Mouse (Mus musculus) lung, embryonic 16.5 days (tissue): ENCODE measurements around the gene Cenpf. TPM values are rescaled to one million over a fixed set of nuclear protein-coding genes. Genes with fewer than 3 reads are reported as not detected.

Experiments
- ATAC-seq: fragments of 200-750 bp; cut with Nextera tagmentation; 2 replicates; pipeline ENCODE4 v1.8.0; 2017; ENCODE audit warnings: low read depth, mild to moderate bottlenecking, moderate library complexity
- H3K27ac ChIP-seq: fragments of 300-500 bp; sonication (generic); 2 replicates; pipeline ENCODE4 v1.5.1; 2014; ENCODE audit warnings: mild to moderate bottlenecking, control low read depth, low read length
- H3K27me3 ChIP-seq: fragments of 300-500 bp; sonication (generic); 2 replicates; pipeline ENCODE4 v1.6.1; 2014; ENCODE audit warnings: low read depth, low read length, mixed read lengths; ENCODE audit not compliant: control insufficient read depth, insufficient read depth
- H3K36me3 ChIP-seq: fragments of 300-500 bp; sonication (generic); 2 replicates; pipeline ENCODE4 v1.6.1; 2014; ENCODE audit warnings: low read length; ENCODE audit not compliant: control insufficient read depth, insufficient read depth
- H3K4me1 ChIP-seq: fragments of 300-500 bp; sonication (generic); replicated peaks from 2 replicates; pipeline ENCODE4 v1.6.1; 2014; ENCODE audit warnings: low read length, mixed read lengths; ENCODE audit not compliant: control insufficient read depth, insufficient read depth
- H3K4me2 ChIP-seq: fragments of 300-500 bp; sonication (generic); 2 replicates; pipeline ENCODE4 v1.6.1; 2014; ENCODE audit warnings: low read depth, low read length, control low read depth
- H3K4me3 ChIP-seq: fragments of 300-500 bp; sonication (generic); 2 replicates; pipeline ENCODE4 v1.5.1; 2014; ENCODE audit warnings: mild to moderate bottlenecking, low read length, control low read depth
- H3K9ac ChIP-seq: fragments of 300-500 bp; sonication (generic); 2 replicates; pipeline ENCODE4 v1.6.1; 2014; ENCODE audit warnings: low read length, control low read depth
- H3K9me3 ChIP-seq: fragments of 300-500 bp; sonication (generic); 2 replicates; pipeline ENCODE4 v1.6.1; 2016; ENCODE audit warnings: low read length; ENCODE audit not compliant: control insufficient read depth
- WGBS: fragments of 180-500 bp; shearing (Covaris S2); extraction: QIAGEN DNeasy Blood & Tissue Kit; methylation state at CpG from one replicate; pipeline ENCODE4 v1.1.7; 2014; 5-methylcytosine and 5-hydroxymethylcytosine counted together
- polyA plus RNA-seq: library from polyadenylated mRNA; unstranded; fragments of >200 nt; fragmentation: Nextera tagmentation; extraction: Ambion mirVana; gene quantifications from 2 replicates; pipeline ENCODE4 v1.2.1, GENCODE M21; 2015

Cenpf gene
- polyA plus RNA-seq: 92.2 and 94.9 TPM in 2 replicates

DNA sequence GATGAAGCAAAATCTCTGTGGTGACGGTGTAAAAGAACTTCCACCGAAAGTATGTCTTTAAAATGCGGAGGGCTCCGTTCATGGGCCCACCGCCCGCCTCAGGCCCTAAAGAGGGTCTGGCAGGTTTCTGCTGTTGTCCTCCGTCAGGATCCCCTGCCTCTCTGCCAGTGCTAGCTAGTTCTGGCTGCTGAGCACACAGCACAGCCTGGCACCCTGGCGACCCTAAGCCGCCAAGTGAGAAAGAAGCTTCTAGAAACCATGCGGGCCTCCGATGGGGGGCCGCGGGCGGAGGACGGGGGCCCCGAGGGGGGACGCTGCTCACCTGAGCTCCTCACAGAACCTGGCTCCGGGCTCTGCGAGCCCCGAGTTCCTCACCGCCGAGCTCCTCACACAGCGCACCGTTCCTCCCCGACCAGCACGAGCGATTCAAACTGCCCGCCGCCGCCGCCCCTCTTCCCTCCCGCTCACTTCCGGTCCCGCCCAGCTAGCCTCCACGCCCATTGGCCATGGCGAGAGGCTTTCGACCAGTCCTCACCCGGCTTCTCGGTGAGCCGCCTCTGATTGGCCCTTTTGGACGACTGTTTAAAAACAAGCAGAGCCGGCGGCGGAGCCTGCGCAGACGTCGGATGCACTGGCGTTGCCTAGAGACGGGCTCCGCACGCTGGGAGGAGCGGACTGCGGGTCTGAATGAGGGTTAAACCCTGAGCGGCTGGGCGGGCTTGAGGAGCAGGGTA is at the start of gene Cenpf:
Gene Cenpf, minus strand, starts transcription at position 433 of the 734 bp plus-strand sequence.
- no peaks in the 10 kb centered on the region for H3K9me3 ChIP-seq
- ATAC-seq: peak; percentile 100
- WGBS: under 1% methylated on average over 44 of the region's 55 CpGs
- H3K4me3 ChIP-seq: peak within 1 kb of the TSS; percentile 71
- H3K9ac ChIP-seq: peak within 1 kb of the TSS; percentile 78
- H3K27me3 ChIP-seq: no peaks in the 10 kb centered on the region
- H3K27ac ChIP-seq: peak within 1 kb of the TSS; percentile 48
- H3K36me3 ChIP-seq: peaks cover 20% of the 10 kb centered on the region
- H3K4me1 ChIP-seq: peaks cover 16% of the 10 kb centered on the region
- H3K4me2 ChIP-seq: peak within 1 kb of the TSS; percentile 82

DNA sequence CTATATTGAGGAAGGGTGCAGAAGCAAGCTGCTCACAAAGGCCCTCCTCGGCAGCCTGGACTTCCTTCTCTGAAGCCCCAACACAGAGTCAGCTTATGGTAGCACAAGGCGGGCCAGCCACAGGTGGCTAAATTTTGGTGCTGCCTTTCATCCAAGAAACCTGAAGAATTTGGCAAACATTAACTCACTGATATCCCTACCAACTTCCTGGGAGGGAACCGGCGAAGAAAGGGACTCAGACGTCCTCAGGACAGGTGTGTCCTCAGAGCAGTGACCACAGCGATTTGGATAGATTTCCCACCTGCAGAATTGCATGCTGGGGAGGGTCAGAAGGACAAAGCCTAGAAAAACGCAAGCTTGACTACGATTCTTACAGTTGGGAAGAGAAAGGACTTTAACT is 44.3 kb upstream of the Cenpf start:
- Histone ChIP-seq H3K36me3 (no peaks in the 10 kb centered on the region), H3K9me3 (no peaks in the 10 kb centered on the region), H3K9ac (no peak overlapping the region), H3K27me3 (no peaks in the 10 kb centered on the region), H3K27ac (0 out of 2 replicates have a peak overlapping the region, but pooled peaks have one; percentile 19), H3K4me2 (no peak overlapping the region), H3K4me1 (peaks cover 24% of the 10 kb centered on the region), H3K4me3 (no peak overlapping the region)
- 44% methylated on average over 8 of the region's 8 CpGs for WGBS
- ATAC-seq: no peak

DNA sequence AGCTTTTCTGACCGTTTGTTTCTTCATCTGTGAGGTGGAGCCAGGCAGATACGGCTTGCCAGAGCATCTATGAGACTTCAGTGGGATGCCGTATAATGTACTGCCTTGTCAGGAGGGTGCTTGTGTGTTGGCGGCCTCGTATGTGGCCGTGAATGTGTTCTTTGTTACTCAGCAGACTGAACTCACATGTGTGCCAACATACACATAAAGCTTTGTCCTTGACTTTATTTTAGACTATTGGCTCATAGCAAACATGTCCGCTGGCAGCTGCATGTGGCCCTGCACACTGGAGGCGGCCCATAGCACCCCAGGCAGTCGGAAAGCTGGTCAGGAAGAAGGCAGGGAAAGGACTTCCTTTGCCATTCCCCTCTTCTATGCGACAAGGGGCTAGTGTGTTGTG is 43.8 kb upstream of the Cenpf start:
- Histone ChIP-seq H3K9ac (peak overlapping the region; percentile 3; the same call in 1 of the 2 replicates), H3K36me3 (no peaks in the 10 kb centered on the region), H3K4me3 (no peak overlapping the region), H3K27me3 (no peaks in the 10 kb centered on the region), H3K4me1 (peaks cover 27% of the 10 kb centered on the region), H3K9me3 (no peaks in the 10 kb centered on the region), H3K4me2 (no peak overlapping the region; the same call in 1 of the 2 replicates), H3K27ac (peak overlapping the region; percentile 19; the same call in 1 of the 2 replicates)
- WGBS: 54% methylated on average over 10 of the region's 10 CpGs
- no peak for ATAC-seq

DNA sequence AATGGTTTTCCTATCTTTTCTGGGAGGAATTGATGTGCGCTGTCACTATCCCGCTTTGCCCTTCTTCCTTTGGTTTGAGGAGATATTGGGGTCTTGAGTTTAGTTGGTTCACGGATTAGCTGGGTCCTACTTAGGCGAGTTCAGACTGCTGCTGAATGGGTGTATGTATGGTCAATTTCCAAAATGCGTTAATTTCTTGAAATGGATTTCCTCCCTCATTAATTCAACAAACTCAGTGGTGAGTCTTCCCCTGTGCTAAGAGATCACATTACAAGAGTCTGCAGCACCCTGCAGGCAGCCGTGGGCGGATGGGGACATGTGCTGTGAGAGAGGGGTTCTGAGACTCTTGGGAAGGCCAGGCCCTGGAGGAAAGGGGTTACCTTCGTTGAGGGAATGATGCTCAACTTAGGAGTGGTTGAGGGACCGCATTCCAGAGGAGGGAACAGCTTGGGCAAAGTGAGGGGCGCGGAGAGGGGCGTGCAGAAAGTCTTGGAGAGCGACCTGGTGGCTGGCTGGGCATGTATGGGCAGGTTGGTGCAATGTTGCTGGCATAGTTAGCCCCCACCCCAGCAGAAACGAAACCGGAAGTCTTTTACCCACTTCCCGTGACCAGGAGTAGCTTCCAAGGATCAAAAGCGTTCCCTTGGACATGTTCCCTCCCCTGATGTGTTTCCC is 41.4 kb upstream of the Cenpf start:
- peak overlapping the region; percentile 89 for H3K9ac ChIP-seq
- H3K27me3 ChIP-seq: no peaks in the 10 kb centered on the region
- no peaks in the 10 kb centered on the region for H3K36me3 ChIP-seq
- peak overlapping the region; percentile 82 for H3K4me3 ChIP-seq
- ATAC-seq: no peak
- peak overlapping the region; percentile 2; the same call in 1 of the 2 replicates for H3K27ac ChIP-seq
- H3K4me1 ChIP-seq: peaks cover 27% of the 10 kb centered on the region
- peak overlapping the region; percentile 79 for H3K4me2 ChIP-seq
- WGBS: 6% methylated on average over 17 of the region's 17 CpGs
- H3K9me3 ChIP-seq: no peaks in the 10 kb centered on the region

DNA sequence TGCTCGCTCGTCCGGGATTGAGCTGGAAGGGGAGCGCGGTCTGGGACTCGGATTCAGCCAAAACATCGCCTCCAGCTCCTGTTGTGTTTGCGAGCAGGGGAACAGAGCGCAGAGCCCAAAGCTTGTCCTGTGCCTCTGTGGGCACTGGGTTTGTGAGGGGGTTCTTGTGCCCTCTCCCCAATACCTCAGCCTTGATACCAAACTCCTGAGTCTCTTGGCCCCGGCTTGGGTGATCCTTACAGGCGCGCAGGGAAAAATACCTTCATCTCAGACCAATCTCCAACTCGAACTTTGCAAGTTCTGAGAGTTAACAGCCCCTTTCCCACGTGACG is 40.9 kb upstream of the Cenpf start:
- Histone ChIP-seq H3K27ac (peak overlapping the region; percentile 95), H3K36me3 (no peaks in the 10 kb centered on the region), H3K9ac (peak overlapping the region; percentile 89), H3K4me2 (peak overlapping the region; percentile 79), H3K27me3 (no peaks in the 10 kb centered on the region), H3K4me3 (peak overlapping the region; percentile 82), H3K9me3 (no peaks in the 10 kb centered on the region), H3K4me1 (peaks cover 27% of the 10 kb centered on the region)
- under 1% methylated on average over 15 of the region's 15 CpGs for WGBS
- ATAC-seq: no peak

DNA sequence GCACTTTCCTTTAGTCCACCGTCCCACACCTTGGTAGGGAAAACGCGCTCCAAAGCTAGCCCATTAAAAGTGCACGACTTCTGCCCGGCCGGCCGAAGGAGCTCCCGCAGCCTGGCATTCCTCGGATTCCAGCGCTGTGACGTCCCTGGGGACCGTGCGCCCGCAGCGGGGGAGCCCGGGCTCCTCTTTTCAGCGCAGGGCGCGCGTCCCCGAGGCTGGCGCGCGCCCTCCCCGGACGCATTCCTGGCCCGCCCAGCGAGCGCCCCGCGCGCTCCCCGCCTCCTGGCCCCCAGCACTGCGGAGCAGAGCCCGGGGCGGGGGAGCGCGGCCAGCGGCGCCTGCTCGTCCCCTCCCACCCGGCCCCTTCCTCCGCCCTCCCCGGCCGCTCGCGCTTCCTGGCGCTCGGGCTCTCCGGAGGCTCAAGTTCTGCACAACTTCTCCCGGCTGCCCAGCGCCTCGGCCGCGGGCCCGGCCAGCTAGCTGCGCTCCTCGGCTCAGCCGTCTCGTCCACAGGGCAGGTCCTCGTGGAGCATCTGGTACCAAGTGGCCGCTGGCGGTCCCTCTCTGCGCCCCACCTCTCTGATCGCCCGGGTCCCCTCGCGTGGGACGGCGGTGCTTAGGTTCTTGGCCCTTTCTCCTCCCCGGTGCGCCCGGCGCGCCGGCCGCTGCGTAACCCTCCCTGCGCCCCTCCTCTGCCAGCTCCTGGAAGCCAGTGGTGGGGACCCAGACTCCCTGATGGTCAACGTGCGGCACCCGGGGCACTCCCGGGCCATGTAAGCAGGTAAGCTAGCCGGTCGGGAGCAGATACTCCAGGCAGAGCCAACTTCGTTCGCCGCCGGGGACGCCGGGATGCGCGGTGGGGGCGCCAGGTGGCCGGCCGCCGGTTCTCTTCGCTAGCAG is 40.2 kb upstream of the Cenpf start, which contains the start of gene Ptpn14:
Gene Ptpn14, plus strand, starts transcription at position 385 of the 900 bp plus-strand sequence.
- WGBS: under 1% methylated on average over 77 of the region's 98 CpGs
- Histone ChIP-seq H3K9me3 (no peaks in the 10 kb centered on the region), H3K27me3 (no peaks in the 10 kb centered on the region), H3K4me2 (peak within 1 kb of the TSS; percentile 79), H3K4me3 (peak within 1 kb of the TSS; percentile 82), H3K36me3 (no peaks in the 10 kb centered on the region), H3K4me1 (peaks cover 27% of the 10 kb centered on the region), H3K9ac (peak within 1 kb of the TSS; percentile 89), H3K27ac (peak within 1 kb of the TSS; percentile 95)
- ATAC-seq: peak; percentile 94

DNA sequence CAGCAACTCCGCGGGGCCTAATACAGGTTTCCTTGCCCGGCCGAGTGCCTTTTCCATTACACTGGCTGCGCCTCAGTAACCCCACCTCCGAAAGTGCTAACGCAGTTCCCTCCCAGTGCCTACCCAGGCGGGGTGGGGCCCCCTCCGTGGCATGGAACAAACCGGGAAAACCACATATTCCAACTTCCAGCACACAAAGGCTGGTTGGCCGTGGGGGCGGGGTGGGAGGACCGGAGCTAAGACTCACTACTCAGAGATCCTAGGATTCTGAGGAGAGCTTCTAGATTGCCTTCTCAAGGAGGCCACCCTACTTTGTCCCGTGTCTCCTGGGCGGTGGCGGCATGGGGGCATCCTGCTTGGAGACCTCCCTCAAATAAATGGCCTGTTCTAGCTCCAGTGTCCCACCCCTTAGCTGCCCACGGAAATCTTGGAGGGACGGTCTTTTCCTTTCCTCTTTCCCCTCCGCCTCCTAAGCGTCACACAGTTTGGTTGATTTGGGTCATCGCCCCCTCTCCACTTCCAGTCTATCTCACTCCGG is 39.5 kb upstream of the Cenpf start:
- Histone ChIP-seq H3K27ac (peak overlapping the region; percentile 95), H3K36me3 (no peaks in the 10 kb centered on the region), H3K4me1 (peaks cover 27% of the 10 kb centered on the region), H3K9ac (peak overlapping the region; percentile 70), H3K9me3 (no peaks in the 10 kb centered on the region), H3K4me2 (peak overlapping the region; percentile 79), H3K4me3 (peak overlapping the region; percentile 82), H3K27me3 (no peaks in the 10 kb centered on the region)
- 0% methylated on average over 22 of the region's 22 CpGs for WGBS
- peak; percentile 78 for ATAC-seq

DNA sequence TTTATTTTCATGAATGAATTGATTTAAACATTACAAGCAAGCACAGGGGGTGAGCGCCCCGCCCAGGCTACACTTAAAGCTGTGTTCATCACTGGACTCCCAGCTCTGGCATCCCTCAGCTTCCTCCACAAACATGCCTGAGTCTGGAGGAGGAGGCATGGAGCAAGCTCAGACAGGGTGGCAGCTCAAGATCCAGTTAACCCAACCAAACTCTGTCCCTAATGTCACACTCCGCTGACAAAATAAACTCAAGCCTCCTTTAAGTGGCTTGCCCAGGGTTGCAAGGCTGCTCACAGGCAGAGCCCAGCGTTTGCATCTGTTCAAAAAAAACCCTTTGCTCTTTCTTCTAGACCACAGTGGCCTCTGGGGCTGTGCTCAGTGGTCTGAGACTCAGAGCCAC is 38.2 kb upstream of the Cenpf start:
- Histone ChIP-seq H3K9ac (peak overlapping the region; percentile 25; the same call in 1 of the 2 replicates), H3K27me3 (no peaks in the 10 kb centered on the region), H3K36me3 (no peaks in the 10 kb centered on the region), H3K9me3 (no peaks in the 10 kb centered on the region), H3K4me3 (no peak overlapping the region), H3K4me2 (no peak overlapping the region), H3K4me1 (peaks cover 18% of the 10 kb centered on the region), H3K27ac (peak overlapping the region; percentile 95; the same call in 1 of the 2 replicates)
- WGBS: 59% methylated on average over 4 of the region's 4 CpGs
- no peak for ATAC-seq
